Mouse (Mus musculus) liver, postnatal 0 days (tissue): ENCODE results near the gene Npcd.

Experiments used
- CTCF ChIP-seq: sonication (generic); IDR thresholded peaks from 2 replicates; pipeline ENCODE4 v1.5.1; 2016; ENCODE audit warnings: antibody characterized with exemption, low read depth
- EP300 ChIP-seq: IDR thresholded peaks from 2 replicates; pipeline ENCODE4 v1.6.1; 2016; ENCODE audit warnings: antibody characterized with exemption, low read depth, mild to moderate bottlenecking

- TF ChIP-seq CTCF (no peak), EP300 (no peak)
These were observed 24.0 kb downstream of the Npcd start for GRCm38 (mm10) chr15:79810061-79810460.
